Mouse (Mus musculus) spleen, adult 12 weeks (tissue): ENCODE measurements at regions not wholly inside any gene's neighbourhood (a gene's known extent, or its start where the extent isn't known, plus 50 kb on each side); places are given as distances from the start of the nearest gene placed in this dataset.

Experiments
- DNase-seq: peaks from one replicate; pipeline ENCODE4 v3.0.0; 2022; ENCODE audit warnings: low spot score

- no peak for DNase-seq
Measured at GRCm38 (mm10) chr10:117556027-117556789, 73.1 kb upstream of the Cpm start.

- DNase-seq: no peak
Measured at GRCm38 (mm10) chr10:117555542-117555941, 73.8 kb upstream of the Cpm start.

GRCm38 (mm10) chr10:117555044-117555443 lies 74.3 kb upstream of the Cpm start:
- DNase-seq: no peak

DNA sequence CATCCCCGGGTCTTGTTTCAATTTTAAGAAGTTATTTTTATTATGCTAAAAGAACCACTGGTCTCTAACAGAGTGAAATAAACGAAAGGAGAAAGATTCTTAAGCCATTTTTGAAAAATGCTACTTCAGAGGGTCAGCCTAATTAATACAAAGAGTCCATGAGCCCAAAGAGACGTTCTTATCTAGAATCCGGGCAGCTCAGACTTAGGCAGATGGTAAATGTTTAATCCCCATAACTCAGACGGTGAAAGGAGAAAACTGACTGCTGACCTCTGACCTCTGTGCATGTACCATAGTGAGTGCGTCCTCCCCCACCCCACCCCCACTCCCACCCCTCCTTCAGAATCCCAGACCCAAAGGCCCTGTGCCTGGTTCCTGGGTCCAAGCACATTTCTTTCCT lies 74.8 kb upstream of the Cpm start:
- no peak for DNase-seq

- no peak for DNase-seq
Measured at GRCm38 (mm10) chr10:117553211-117554186, 75.8 kb upstream of the Cpm start.

GRCm38 (mm10) chr10:117552049-117552652 lies 77.1 kb upstream of the Cpm start:
- no peak for DNase-seq

- no peak for DNase-seq
Measured at GRCm38 (mm10) chr10:117551234-117552048, 77.9 kb upstream of the Cpm start.

DNA sequence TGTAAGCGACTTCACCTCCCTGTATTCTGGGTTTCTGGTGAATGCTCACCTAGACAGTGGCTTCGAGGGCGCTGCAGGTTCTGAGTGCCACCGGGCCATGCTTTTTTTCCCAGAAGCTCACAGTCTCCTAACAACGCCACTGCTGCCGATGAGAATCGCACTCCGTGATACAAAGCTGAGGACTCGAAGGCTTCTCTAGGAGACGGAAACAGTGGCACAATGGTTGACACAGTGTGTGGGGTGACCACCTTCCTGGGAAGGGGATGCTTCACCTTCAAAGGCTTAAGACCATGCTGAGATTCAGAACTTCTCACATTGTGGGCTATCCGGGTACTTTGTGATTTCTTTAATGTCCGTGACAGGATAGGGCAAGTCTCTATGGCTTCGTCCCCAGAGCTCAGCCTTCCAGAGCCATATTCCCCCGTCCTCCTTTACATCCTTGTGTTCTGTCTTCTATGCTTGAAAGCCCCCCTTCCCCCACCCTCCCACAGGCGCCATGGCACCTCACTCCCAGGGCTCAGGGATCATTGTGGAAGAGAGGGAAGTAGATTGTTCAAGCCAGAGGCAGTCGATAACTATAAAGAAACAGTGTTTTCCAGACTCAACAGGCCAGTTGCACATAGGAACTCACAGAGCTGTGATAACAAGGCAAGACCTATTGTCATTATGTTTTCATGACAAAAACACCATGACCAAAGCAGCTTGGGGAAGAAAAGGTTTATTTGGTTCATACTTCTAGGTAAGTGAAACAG lies 79.3 kb upstream of the Cpm start:
- DNase-seq: no peak

DNA sequence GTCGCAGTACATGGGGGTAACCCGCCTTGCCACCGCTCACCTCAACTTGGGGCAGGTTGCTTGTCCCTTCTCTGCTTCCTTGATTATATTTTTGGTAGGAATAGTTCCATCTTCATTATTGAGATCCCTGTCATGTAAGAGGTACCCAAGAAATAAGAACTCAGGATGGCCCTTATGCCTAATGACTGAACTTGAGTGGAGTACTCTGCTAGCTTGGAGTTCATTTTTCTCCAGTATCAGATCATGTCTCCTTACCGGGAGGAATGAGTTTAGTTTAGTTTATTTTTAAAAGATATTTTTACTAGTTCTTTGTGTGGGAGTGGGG lies 79.8 kb upstream of the Cpm start:
- DNase-seq: no peak

GRCm38 (mm10) chr10:117548775-117549505 lies 80.4 kb upstream of the Cpm start:
- no peak for DNase-seq

- DNase-seq: no peak
Measured at GRCm38 (mm10) chr10:117548262-117548661, 81.0 kb upstream of the Cpm start.

DNA sequence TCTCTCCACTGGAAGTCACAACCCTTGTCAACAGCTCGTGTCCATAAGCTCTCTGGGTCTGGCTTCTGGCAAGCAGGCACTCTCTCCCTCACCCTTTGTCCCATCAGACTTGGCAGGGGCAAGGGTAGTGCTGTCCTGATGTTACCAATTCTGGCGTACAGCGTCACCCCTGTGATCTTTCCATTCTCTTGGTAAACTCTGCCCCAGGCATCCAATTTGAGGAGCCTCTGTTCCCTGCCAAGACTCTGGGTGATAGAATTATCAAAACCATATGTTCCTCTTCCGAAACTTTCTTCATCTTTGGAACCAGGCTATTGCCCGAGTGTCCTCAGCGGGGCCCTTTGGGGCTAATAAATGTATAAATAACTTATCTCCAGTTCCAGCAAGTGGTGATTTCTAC lies 82.0 kb upstream of the Cpm start:
- DNase-seq: no peak

DNA sequence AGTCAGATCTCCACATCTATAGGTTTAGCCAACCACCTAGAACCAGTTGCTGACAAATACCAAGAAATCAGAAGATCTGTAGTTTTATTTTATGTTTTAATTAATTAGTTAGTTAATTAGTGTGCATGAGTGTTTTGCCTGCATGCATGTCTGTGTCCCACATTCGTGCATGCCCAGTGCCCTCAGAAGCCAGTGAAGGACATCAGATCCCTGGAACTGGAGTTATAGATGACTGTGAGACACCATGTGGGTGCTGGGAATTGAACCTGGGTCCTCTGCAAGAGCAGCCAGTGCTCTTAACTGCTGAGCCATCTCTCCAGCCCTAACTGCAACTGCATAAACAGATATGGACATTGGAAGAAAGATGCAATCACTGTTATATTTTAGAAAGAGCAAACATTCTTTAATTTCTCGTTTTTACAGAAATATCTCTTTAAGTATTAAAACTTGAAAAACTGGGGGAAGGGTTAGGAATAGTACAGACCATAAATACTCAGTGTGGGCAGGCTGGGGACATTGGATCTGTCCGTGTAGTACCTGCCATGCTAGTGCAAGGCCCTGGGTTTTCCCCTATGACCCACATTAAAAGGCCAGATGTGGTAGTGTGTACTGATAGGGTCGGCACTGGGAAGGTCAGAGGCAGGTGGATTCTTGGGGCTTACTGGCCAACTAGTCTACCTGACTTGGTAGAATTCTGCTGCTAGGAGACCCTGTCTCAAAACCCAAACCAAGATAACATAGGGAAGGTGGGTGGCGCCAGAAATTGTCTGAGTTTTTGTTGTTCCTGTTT lies 83.3 kb upstream of the Cpm start:
- DNase-seq: no peak

- no peak for DNase-seq
Measured at GRCm38 (mm10) chr10:117544680-117545546, 84.4 kb upstream of the Cpm start.

DNA sequence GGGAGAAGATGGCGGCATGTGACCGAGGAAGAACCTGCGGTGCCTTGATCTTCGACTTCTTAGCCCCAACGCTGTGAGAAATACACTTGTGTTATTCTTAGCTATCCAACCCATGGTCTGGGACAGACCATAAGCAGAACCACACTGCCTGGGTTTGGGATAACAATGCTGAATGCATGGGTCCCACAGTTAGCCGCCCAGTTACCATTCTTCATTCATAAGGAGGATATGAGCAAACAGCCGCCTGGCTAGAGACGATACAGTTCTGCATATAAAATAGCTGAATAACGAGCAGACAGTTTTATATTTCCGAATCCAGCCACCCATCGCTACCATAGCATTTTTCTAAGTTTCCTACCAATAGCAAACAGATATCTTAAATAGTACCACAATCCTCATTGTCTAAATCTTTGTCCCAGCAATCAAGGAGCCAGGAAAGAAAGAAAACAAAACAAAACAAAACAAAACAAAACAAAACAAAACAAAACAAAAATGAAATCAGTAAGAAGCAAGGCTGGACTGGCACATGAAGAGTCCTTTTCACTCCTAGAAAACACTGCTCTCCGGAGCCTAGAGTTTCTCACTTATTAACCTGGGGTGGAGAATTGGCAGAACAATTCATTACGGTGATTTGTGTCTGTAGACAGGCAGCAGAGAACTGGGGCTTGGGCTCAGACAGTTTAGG lies 85.2 kb upstream of the Cpm start:
- DNase-seq: no peak

GRCm38 (mm10) chr10:117543696-117543950 lies 85.7 kb upstream of the Cpm start:
- no peak for DNase-seq

GRCm38 (mm10) chr10:117542886-117543695 lies 86.2 kb upstream of the Cpm start:
- no peak for DNase-seq

DNA sequence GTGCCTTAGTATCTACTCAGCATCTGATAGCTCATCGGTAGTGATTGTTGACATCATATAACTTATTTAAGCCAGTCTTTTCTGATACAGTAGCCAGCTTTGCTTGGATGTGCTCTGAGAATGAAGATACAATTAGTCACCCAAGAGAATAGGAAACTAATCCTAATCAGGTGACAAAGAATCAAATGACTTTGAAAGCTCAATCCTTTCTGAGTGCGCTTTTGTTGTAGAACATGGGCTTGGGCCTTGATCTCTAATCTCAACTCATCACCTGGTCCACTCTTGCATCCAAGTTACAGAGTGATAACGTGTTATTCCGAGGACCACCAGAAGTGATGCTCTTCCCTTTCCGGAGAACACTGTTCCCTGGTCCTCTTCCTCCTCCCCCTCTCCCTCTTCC lies 86.9 kb upstream of the Cpm start:
- no peak for DNase-seq
